Mouse (Mus musculus) liver, embryonic 14.5 days (tissue): ENCODE measurements around the gene Dtnbp1.

Experiments
- CTCF ChIP-seq: IDR thresholded peaks from 2 replicates; pipeline ENCODE4 v1.5.1; 2016; ENCODE audit warnings: antibody characterized with exemption, low read depth, control low read depth
- EP300 ChIP-seq: IDR thresholded peaks from 2 replicates; pipeline ENCODE4 v1.6.1; 2016; ENCODE audit warnings: antibody characterized with exemption, low read depth

DNA sequence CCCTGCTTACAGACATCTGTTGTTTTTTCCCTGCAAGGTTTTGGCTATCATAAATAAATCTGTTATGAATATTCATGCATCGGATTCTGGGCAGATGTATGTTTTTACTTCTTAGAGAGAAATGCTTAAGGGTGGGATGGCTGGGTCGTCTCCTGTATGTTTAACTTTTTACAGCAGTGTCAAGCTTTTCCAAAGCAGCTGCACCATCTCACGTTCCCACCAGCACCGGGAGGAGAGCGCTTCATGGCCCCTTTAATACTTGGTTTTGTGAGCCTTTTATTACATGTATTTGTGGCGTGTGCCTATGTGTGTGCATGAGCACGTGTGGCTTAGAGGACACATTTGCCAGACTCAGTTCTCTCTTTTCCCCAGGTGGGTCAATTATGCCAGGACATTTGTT, 38.8 kb upstream of the Dtnbp1 start:
- TF ChIP-seq CTCF (no peak), EP300 (no peak)
